Mouse (Mus musculus): ENCODE data around the gene Tmc6.

Tmc6 gene

GRCm38 (mm10) chr11:117779434-117780198, 2.4 kb downstream of the Tmc6 start:
- no peak for DNase-seq

- no peak for DNase-seq
These were observed 3.1 kb downstream of the Tmc6 start for GRCm38 (mm10) chr11:117778851-117779433.

GRCm38 (mm10) chr11:117778031-117778430, 4.0 kb downstream of the Tmc6 start:
- DNase-seq, result no peak

GRCm38 (mm10) chr11:117777111-117777510, 4.9 kb downstream of the Tmc6 start:
- DNase-seq, result no peak

- DNase-seq, result no peak
These were observed 5.8 kb downstream of the Tmc6 start for GRCm38 (mm10) chr11:117776085-117776792.

GRCm38 (mm10) chr11:117775540-117775939, 6.5 kb downstream of the Tmc6 start:
- no peak for DNase-seq

GRCm38 (mm10) chr11:117774925-117775324, 7.1 kb downstream of the Tmc6 start:
- DNase-seq, result no peak

- DNase-seq, result no peak
These were observed 9.6 kb downstream of the Tmc6 start for GRCm38 (mm10) chr11:117772352-117772751.

- DNase-seq, result no peak
These were observed 11.6 kb downstream of the Tmc6 start for GRCm38 (mm10) chr11:117770407-117770806.

- no peak for DNase-seq
These were observed 12.3 kb downstream of the Tmc6 start for GRCm38 (mm10) chr11:117769683-117770047.

GRCm38 (mm10) chr11:117768725-117769682, 13.0 kb downstream of the Tmc6 start:
- DNase-seq, result no peak

- DNase-seq, result no peak
These were observed 15.7 kb downstream of the Tmc6 start for GRCm38 (mm10) chr11:117766275-117766674.

- no peak for DNase-seq
These were observed 16.6 kb downstream of the Tmc6 start for GRCm38 (mm10) chr11:117765361-117765760.

GRCm38 (mm10) chr11:117764319-117764718, 17.7 kb downstream of the Tmc6 start:
- DNase-seq, result no peak

GRCm38 (mm10) chr11:117762246-117762645, 19.8 kb downstream of the Tmc6 start:
- no peak for DNase-seq

- DNase-seq, result no peak
These were observed 20.2 kb downstream of the Tmc6 start for GRCm38 (mm10) chr11:117761801-117762200.

- no peak for DNase-seq
These were observed 21.5 kb downstream of the Tmc6 start for GRCm38 (mm10) chr11:117760374-117761119.

GRCm38 (mm10) chr11:117759267-117759666, 22.7 kb downstream of the Tmc6 start:
- peak; percentile 47 for DNase-seq

GRCm38 (mm10) chr11:117755891-117756290, 26.1 kb downstream of the Tmc6 start:
- DNase-seq, result no peak

- no peak for DNase-seq
These were observed 30.5 kb downstream of the Tmc6 start for GRCm38 (mm10) chr11:117751544-117751943.

- DNase-seq, result no peak
These were observed 32.6 kb downstream of the Tmc6 start for GRCm38 (mm10) chr11:117749414-117749813.

- no peak for DNase-seq
These were observed 33.4 kb downstream of the Tmc6 start for GRCm38 (mm10) chr11:117748628-117749027.
